Mouse (Mus musculus) liver, embryonic 14.5 days (tissue): Measurements from ENCODE around the gene Hibadh. TPM values are rescaled to one million over a fixed set of nuclear protein-coding genes. Genes with fewer than 3 reads are reported as not detected.

Source experiments
- ATAC-seq: fragments of 200-750 bp; cut with Nextera tagmentation; 2 replicates; pipeline ENCODE4 v1.8.0; 2017; ENCODE audit warnings: moderate number of reproducible peaks, mild to moderate bottlenecking, moderate library complexity; ENCODE audit not compliant: insufficient read depth
- DNase-seq, 3 experiments: peaks; one replicate each; pipeline ENCODE4 v3.0.0-alpha.2; 2012 to 2013; ENCODE audit warnings: low read depth in 3 of 3, low spot score in 3 of 3
- H3K27ac ChIP-seq: fragments of 300-500 bp; sonication (generic); 2 replicates; pipeline ENCODE4 v1.5.1; 2014; ENCODE audit warnings: moderate library complexity, mild to moderate bottlenecking, control low read depth, inconsistent platforms
- H3K27me3 ChIP-seq: fragments of 300-500 bp; sonication (generic); 2 replicates; pipeline ENCODE4 v1.6.1; 2014; ENCODE audit warnings: mild to moderate bottlenecking, low read length, moderate library complexity; ENCODE audit not compliant: control insufficient read depth, insufficient read depth
- H3K36me3 ChIP-seq: fragments of 300-500 bp; sonication (generic); replicated peaks from 2 replicates; pipeline ENCODE4 v1.6.1; 2014; ENCODE audit warnings: low read depth; ENCODE audit not compliant: control insufficient read depth, insufficient read depth
- H3K4me1 ChIP-seq, 2 experiments: fragments of 200-500 bp in 1 of 2; fragments of 300-500 bp in 1 of 2; sonication (generic) in 1 of 2; replicated peaks; 2 replicates each; pipeline ENCODE4 v1.6.1; 2012 to 2014; ENCODE audit warnings: antibody characterized with exemption in 1 of 2, inconsistent platforms in 1 of 2, low read length in 1 of 2; ENCODE audit not compliant: control insufficient read depth in 2 of 2, insufficient read depth in 2 of 2
- H3K4me2 ChIP-seq: fragments of 300-500 bp; sonication (generic); 2 replicates; pipeline ENCODE4 v1.6.1; 2014; ENCODE audit warnings: low read depth, mild to moderate bottlenecking, control low read depth, moderate library complexity
- H3K4me3 ChIP-seq, 2 experiments: fragments of 200-500 bp in 1 of 2; fragments of 300-500 bp in 1 of 2; sonication (generic) in 1 of 2; 2 replicates each; pipeline ENCODE4 v1.5.1; 2012 to 2014; ENCODE audit warnings: low read depth in 2 of 2, low read length in 2 of 2, mild to moderate bottlenecking in 2 of 2, control low read depth in 1 of 2, inconsistent platforms in 1 of 2, moderate library complexity in 1 of 2; ENCODE audit not compliant: insufficient read depth in 1 of 2
- H3K9ac ChIP-seq: fragments of 300-500 bp; sonication (generic); replicated peaks from 2 replicates; pipeline ENCODE4 v1.6.1; 2014; ENCODE audit warnings: mild to moderate bottlenecking, control low read depth, moderate library complexity
- H3K9me3 ChIP-seq: fragments of 300-500 bp; sonication (generic); 2 replicates; pipeline ENCODE4 v1.6.1; 2016; ENCODE audit warnings: low read length, mixed read lengths; ENCODE audit not compliant: control insufficient read depth
- CTCF ChIP-seq: IDR thresholded peaks from 2 replicates; pipeline ENCODE4 v1.5.1; 2016; ENCODE audit warnings: antibody characterized with exemption, low read depth, control low read depth
- EP300 ChIP-seq: IDR thresholded peaks from 2 replicates; pipeline ENCODE4 v1.6.1; 2016; ENCODE audit warnings: antibody characterized with exemption, low read depth
- whole genome bisulfite sequencing: fragments of 180-500 bp; shearing (Covaris S2); extraction: QIAGEN DNeasy Blood & Tissue Kit; methylation state at CpG from one replicate; pipeline ENCODE4 v1.1.7; 2014; ENCODE audit not compliant: insufficient replicate concordance; 5-methylcytosine and 5-hydroxymethylcytosine counted together
- polyA plus RNA-seq, 2 experiments: library from polyadenylated mRNA; depleted of rRNA in 1 of 2; stranded (reverse) in 1 of 2; unstranded in 1 of 2; fragments of >200 nt; fragmentation: Nextera tagmentation in 1 of 2; extraction: Ambion mirVana in 1 of 2; gene quantifications; 2 replicates each; pipeline versions ENCODE4 v1.2.1 to v1.2.3; 2012 to 2014

Gene Hibadh
- polyA plus RNA-seq, 2 experiments: 26.6 to 41.7 TPM

DNA sequence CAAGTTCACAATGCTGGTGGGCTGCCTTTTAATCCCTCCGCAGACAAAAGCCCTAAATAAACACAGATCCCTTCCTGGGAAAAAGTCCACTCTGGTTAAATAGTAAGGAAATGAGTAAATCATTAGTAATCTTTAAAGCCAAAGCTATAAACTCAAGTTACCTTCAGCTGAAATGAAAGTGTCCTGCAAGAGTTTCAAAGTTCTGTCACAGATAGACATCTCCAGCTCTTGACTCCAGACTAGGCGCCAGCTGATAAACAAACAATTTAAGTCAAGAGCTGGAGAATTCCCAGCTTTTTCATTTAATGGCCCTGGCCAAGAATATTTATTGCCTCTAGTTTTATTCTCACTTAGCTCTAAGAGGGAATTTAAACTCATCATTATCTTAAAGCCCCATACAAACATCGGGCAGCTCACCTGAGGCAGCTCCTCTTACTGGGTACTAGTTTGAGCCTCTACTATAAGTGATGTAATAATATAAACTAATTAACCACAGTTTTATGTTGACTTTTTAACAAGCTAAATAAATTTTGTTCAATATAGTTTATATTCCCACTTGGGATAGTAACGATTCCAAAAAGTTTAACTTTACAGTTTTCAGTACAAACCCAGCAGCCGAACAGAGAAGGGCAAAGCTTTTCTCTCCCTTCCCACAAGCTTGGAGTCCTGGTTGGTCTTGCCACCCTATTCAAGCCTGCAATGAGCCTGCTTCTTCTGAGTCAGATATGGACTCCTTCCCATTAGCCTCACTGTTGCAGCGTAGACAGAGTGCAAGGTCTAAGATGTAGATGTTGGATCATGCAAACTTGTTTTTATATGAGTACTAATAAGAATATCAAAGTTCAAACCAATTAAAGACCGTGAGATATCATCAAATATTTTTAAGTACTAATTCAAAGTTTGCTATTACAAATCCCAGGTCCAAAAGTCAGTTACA, 38.2 kb downstream of the Hibadh start:
- H3K9me3 ChIP-seq: no peaks in the 10 kb centered on the region
- no peak overlapping the region for H3K9ac ChIP-seq
- no peak for TF ChIP-seq EP300
- TF ChIP-seq CTCF: no peak
- 67% methylated on average over 7 of the region's 7 CpGs for WGBS
- H3K27me3 ChIP-seq: no peaks in the 10 kb centered on the region
- ATAC-seq (no peak), DNase-seq (no peak)
- peaks cover 0 to 2% of the 10 kb centered on the region in 2 experiments; a peak in 1 of 4 replicates for H3K4me1 ChIP-seq
- no peaks in the 10 kb centered on the region for H3K36me3 ChIP-seq
- H3K4me2 ChIP-seq: peak overlapping the region; percentile 4; the same call in 1 of the 2 replicates
- H3K27ac ChIP-seq: no peak overlapping the region
- no peak overlapping the region for H3K4me3 ChIP-seq

DNA sequence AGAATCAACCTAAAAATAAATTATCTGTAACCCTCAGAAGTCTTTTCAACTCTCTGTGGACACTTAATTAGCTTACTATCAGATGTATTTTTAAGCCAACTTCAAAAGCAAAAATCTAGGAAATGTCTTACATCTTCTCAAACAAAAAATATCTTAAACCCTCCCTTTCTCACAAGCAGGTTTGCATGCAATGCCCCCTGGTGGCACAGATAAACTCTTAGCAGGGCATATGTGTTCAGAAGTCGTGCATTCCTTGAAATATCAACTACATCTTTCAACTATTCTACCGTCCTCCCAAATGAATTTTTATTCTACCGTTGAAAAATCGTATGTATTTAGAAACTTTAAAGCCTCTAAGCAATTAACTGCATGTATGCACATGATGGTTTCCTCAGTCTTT, 39.1 kb downstream of the Hibadh start:
- no peaks in the 10 kb centered on the region for H3K9me3 ChIP-seq
- TF ChIP-seq CTCF: peak; percentile 55; the same call in 1 of the 2 replicates
- TF ChIP-seq EP300: no peak
- no peak overlapping the region for H3K4me3 ChIP-seq

DNA sequence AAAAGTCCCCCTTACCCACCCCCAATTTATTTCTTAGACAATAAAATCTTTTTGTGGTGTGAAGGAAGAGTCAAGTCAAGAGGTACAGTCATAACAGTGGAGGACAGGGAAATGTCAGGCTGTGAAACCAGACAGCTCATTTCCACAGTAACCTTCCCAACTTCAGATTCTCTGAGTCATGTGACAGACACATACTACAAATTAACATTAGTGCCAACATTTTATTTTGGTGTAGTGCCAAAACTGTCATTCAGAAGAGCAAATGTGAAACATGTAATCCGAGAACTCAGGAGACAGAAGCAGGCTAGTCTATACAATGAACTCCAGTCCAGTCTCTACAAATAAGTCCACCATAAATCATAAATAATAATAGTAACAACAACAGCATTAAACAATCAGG, 45.4 kb downstream of the Hibadh start:
- TF ChIP-seq EP300 (no peak), CTCF (no peak)

More for the DNA sequence above, 39.1 kb downstream of the Hibadh start:
- Histone ChIP-seq H3K27ac (no peak overlapping the region), H3K27me3 (no peaks in the 10 kb centered on the region), H3K36me3 (no peaks in the 10 kb centered on the region), H3K4me2 (no peak overlapping the region), H3K9ac (no peak overlapping the region), H3K4me1 (peaks cover 0 to 2% of the 10 kb centered on the region in 2 experiments; a peak in 1 of 4 replicates)
- DNase-seq (peak in 2 of 3 experiments; percentile 7 to 17), ATAC-seq (no peak)
- 44% methylated on average over 4 of the region's 4 CpGs for WGBS

DNA sequence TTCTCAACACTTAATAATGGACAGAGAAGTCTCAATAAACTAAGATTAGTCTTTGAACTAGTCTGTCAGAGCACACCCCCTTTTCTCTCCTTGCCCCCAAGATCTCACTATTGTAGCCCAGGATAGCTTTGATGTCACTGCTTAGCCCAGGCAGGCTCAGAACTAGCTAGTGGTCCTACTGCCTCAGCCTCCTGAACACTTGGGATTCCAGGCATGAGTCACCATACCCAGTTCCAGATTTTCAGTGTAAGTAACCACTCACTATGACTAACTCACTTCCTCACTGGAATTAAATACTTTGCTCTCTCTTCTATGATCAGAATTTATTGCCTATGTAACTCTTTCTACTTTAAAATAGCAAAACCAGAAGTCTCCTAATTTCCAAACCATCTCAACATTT, 53.6 kb downstream of the Hibadh start:
- Histone ChIP-seq H3K9me3 (no peaks in the 10 kb centered on the region), H3K27ac (no peak overlapping the region), H3K36me3 (no peaks in the 10 kb centered on the region), H3K4me3 (no peak overlapping the region), H3K4me2 (no peak overlapping the region), H3K27me3 (no peaks in the 10 kb centered on the region), H3K4me1 (no peaks in the 10 kb centered on the region), H3K9ac (no peak overlapping the region)
- DNase-seq: no peak
- no peak for ATAC-seq
- TF ChIP-seq EP300 (no peak), CTCF (no peak)

More for the DNA sequence above, 45.4 kb downstream of the Hibadh start:
- no peak overlapping the region for H3K4me3 ChIP-seq
- no peak overlapping the region for H3K4me2 ChIP-seq
- no peak for ATAC-seq
- whole genome bisulfite sequencing: 79% methylated on average over 1 of the region's 1 CpGs
- no peak overlapping the region for H3K27ac ChIP-seq
- no peaks in the 10 kb centered on the region for H3K9me3 ChIP-seq
- no peaks in the 10 kb centered on the region for H3K4me1 ChIP-seq
- DNase-seq: no peak
- no peaks in the 10 kb centered on the region for H3K27me3 ChIP-seq
- no peaks in the 10 kb centered on the region for H3K36me3 ChIP-seq
- no peak overlapping the region for H3K9ac ChIP-seq

DNA sequence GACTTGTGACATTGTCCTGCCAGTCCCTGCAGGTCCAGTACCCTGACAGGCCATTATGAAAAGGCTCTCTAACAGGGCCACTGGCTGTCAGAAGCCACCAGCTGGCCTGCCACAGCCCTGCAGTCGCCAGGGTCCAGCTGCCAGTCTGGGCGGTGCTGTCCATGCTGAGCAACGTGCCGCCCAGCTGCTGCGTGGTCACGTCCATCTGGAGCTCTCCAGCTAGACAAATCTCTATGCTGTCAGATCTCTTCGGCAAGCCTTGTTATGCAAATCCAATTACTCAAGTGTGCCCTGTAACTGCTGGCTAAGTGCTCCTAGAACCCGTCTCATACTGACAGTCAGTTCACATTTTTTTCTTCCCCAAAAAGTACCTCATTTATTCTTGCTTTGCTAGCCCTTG, 55.8 kb downstream of the Hibadh start:
- WGBS: 61% methylated on average over 8 of the region's 8 CpGs
- Histone ChIP-seq H3K36me3 (no peaks in the 10 kb centered on the region), H3K27ac (no peak overlapping the region), H3K4me2 (no peak overlapping the region), H3K9me3 (no peaks in the 10 kb centered on the region), H3K4me3 (no peak overlapping the region), H3K27me3 (no peaks in the 10 kb centered on the region), H3K9ac (no peak overlapping the region), H3K4me1 (no peaks in the 10 kb centered on the region)
- ATAC-seq (no peak), DNase-seq (no peak)
- TF ChIP-seq EP300: no peak
- no peak for TF ChIP-seq CTCF
